Mouse (Mus musculus): Measurements from ENCODE around the gene Acot11.
A peak's percentile ranks its signal among the peaks of the same experiment; 100 is the strongest.
"Not testable (repeated sequence)": the region's sequence is repeated elsewhere in the genome, so short reads cannot be mapped to it uniquely, and the experiment has no call there.

Acot11 gene

DNA sequence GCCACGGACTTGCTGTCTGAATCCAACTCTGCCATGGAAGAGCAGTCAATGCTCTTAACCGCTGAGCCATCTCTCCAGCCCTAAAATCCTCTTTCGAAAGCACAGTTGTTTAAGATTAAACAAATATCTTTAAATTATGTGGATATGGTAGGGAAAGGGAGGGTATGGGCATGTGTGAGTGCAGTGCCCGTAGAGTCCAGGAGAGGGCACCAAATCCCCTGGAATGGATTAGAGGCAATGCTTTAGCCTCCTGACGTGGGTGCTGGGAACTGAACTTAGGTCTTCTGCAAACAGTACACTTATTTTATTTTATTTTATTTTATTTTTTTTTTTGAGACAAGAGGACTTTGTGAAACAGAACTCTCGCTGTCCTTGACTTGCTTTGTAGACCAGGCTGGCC is 5.2 kb upstream of the Acot11 start:
- peak in 1 of 2 experiments; percentile 49 for DNase-seq

GRCm38 (mm10) chr4:106807287-106807686 is 2.5 kb upstream of the Acot11 start:
- DNase-seq = no peak

DNA sequence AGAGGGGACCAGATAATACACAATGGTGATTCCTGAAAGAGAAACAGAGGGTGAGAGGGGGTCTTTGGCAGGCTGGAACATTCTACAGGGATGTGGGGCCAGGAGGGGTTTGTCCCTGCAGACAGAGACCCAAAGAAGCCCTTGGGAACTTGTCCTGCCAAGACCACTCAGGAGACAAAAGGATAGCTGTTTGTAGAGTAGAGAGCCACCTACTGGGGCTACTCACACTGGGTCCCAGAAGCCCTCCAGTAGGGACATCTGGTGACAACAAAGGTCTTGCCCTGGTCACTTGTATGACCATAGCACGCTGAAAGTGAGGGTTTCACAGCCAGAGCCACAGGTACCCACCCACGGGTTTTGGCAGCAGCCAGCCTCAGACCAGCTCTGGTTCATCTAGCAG is 1.1 kb upstream of the Acot11 start:
- DNase-seq = no peak

GRCm38 (mm10) chr4:106804201-106804909 is 443 bp downstream of the Acot11 start:
- no peak for DNase-seq

DNA sequence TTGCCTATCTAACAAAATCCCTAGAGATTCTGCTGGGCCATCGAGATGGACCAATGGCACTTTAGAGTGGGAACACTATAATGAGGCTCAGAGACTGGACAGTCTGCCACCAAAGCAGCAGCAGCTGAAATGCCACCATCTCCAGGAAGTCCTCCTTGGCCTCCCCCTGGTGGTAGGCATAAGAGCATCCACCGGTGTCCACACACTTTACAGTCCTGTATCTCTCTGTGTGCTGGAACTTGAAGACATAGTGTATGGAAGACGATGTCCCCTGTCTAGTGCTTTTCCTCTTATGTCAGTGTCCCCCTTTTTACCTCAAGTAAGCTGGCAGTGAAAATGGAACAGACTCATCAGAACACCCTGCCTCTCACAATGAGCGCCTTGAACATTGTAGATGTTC is 1.0 kb downstream of the Acot11 start:
- no peak for DNase-seq

DNA sequence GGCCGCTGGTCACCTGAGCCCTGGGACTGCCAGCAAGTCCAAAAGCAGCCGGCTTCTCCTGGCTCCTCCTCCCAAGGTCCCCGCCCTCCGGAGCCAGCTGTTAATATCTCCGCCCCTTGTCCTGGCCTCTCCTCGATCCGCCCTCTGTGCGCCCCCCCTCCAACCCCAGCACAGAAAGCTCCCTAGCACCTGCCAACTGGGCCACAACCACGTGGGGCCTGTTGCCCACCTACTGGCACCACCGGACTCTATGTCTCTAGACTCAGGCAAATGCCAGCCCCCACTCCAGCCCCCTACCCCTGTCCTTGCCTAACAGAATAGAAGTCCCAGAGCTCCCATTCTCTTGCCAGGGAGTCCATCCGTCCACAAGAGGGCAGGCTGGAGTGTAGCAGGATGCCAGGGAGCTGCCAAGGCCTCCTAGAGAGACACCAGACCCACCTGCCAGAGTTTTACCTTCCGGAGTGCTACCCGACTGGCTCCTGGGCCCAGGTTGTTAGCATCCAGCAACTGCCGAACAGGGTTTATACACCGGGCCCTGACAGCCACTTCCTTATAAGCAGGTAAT is 4.9 kb downstream of the Acot11 start:
- DNase-seq = peak; percentile 79 to 85

- peak; percentile 49 to 54 for DNase-seq
Observed at GRCm38 (mm10) chr4:106798908-106799546, 5.8 kb downstream of the Acot11 start.

DNA sequence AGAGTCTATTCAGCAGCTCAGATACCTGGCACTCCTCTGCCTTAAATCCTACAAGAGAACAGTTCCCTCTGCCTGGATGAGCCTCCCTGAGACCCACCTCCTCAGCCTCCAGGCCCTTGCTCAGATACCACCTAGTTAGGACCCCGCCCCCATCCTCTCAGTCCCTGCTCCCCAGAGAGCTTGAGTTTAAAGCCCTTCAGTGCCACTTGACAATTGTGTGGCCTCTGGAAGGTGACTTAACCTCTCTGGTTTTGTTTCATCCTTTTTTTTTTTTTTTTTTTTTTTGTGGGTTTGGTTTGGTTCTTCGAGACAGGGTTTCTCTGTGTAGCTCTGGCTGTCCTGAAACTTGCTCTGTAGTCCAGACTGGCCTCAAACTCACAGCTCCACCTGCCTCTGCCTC is 9.5 kb downstream of the Acot11 start:
- no peak for DNase-seq

DNA sequence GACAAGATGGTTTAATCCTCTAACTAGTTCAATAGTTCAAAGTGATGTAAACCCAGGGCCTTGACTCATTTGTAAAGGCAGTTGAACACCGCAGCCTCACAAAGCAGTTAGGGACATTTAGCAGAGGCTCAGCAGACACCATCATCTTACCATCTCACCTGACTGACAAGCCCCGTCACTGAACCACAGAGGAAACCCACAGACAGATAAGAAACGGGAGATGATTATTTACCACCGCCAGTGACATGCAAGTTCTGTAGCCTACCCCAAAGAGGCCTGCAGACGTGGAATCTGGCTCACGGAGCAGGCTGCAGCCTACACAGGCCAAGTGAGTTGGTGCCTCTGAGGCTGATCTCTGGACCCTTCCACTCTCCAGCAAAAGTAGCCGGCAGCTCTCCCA is 10.6 kb downstream of the Acot11 start:
- no peak for DNase-seq

- DNase-seq = not testable (repeated sequence)
Observed at GRCm38 (mm10) chr4:106793826-106794225, 11.0 kb downstream of the Acot11 start.

- DNase-seq = no peak
Observed at GRCm38 (mm10) chr4:106792276-106792675, 12.5 kb downstream of the Acot11 start.

DNA sequence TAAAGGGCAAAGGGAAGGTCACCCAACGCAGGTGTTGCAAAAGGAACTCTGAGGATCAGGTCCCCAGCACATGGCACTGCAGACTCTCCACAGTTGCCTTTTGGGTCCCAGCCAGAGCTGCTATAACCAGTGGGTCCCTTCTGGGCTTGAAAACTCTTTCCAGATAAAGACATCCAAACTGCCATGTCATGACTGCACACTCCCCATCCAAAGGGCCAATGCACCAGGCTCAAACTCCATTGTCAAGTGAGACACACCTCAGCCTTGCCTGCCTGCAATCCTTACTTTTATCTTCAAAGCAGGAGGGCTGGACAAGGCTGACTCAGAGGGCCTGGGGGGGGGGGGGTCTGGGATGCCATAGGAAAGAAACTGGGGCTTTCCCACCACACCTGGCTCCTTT is 13.9 kb downstream of the Acot11 start:
- no peak for DNase-seq

GRCm38 (mm10) chr4:106790218-106790617 is 14.6 kb downstream of the Acot11 start:
- DNase-seq = not testable (repeated sequence)

DNA sequence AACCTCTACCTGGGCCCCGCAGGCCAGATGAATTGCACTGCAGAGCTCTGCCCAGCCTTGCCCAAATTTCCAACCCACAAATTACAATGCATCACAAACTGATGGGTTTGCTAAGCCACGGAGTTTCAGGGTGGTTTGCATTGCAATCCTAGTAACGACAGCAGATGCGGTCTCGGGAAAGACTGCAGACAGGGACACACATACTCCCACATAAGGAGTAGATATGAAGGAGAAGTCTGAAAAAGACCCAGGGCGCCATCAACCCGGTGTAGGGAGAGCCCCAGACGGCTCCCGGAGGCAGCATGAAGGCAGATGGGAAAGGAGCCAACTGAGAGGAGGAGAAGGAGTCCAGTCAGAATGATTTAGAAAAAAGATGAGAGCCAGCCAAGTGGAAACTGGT is 15.1 kb downstream of the Acot11 start:
- no peak for DNase-seq

DNA sequence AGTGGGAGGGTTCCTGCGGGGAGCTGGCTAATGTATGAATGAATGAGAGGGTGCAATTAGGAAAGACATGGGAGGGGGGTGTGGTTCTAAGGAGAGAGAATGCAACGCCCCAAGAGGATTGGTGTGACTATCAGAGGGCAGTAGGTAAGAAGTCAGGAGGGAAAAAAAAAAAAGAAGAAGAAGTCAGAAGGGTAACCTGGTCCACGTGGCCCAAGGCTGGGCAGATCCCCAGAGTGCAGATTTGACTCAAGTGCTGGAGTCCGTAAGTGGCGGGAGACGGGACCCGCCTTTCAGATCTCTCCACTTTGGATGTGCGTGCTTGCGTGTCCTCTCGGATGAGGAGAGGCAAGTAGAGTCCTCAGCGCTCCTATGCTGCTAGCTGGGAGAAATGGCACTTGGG is 16.2 kb downstream of the Acot11 start:
- no peak for DNase-seq

DNA sequence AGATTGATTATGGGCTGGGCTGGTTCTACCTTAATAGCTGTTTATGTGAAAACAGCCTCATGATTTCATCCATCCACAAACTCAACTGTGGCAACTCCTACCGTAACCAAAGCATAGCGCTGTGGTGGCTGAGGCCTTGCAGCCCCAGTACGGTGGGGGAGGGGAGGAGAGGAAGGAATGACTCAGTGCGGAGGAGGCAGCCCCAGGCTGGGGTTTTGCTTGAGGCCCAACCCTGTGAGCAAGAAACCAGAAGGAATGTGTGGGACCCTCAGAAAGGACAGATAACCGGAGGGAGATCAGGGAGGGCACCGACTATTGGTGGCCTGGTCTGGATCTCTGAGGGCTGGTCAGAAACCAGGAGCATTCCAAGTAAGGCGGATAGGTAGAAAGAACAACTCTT is 17.0 kb downstream of the Acot11 start:
- DNase-seq = no peak

GRCm38 (mm10) chr4:106785753-106786540 is 18.9 kb downstream of the Acot11 start:
- peak; percentile 80 to 83 for DNase-seq

- no peak for DNase-seq
Observed at GRCm38 (mm10) chr4:106785345-106785744, 19.5 kb downstream of the Acot11 start.

DNA sequence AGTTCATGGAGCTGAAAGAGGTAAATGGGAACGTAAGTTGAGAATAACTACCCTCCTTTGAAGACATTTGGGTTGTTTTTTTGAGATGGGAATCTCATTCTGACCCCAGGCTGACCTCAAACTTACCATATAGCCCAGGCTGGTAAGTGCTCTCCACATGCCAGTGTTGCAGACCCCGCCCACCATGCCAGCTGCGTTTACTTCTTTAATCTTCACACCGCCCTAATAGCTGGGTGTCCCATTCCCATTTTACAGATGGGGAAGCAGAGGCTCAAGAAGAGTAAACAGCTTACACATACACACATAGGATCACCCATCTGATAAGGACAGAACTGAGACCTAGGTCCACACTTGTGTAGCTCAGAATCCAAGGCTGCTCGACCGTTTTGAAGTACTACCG is 20.0 kb downstream of the Acot11 start:
- no peak for DNase-seq

- no peak for DNase-seq
Observed at GRCm38 (mm10) chr4:106783137-106783536, 21.7 kb downstream of the Acot11 start.

GRCm38 (mm10) chr4:106780045-106780444 is 24.8 kb downstream of the Acot11 start:
- DNase-seq = peak in 1 of 2 experiments; percentile 45

- DNase-seq = peak; percentile 97 to 99
Observed at GRCm38 (mm10) chr4:106778116-106778788, 26.5 kb downstream of the Acot11 start.

GRCm38 (mm10) chr4:106776998-106777397 is 27.8 kb downstream of the Acot11 start:
- peak; percentile 65 to 66 for DNase-seq
